In genomic region chrX:71378435-71378834, GRCm38 (mm10) we compare ENCODE assay signal across 12 mouse cellular contexts.
"Had no signal": no experiment of that assay in that cellular context is flagged by ENCODE, and none has a peak within 500 bp of the region (broad histone marks: within the 10 kb centered on the region; RNA-seq: fewer than 3 reads in every experiment).

No protein-coding gene starts in this region.

- H3K27me3 ChIP-seq: liver, embryonic 13.5 days; lung, embryonic 15.5 days; midbrain, embryonic 13.5 days; neural tube, embryonic 12.5 days had no signal

- H3K9ac ChIP-seq: limb, embryonic 12.5 days; liver, embryonic 13.5 days; liver, postnatal 0 days; lung, embryonic 15.5 days; midbrain, embryonic 13.5 days; neural tube, embryonic 12.5 days had no signal

- H3K4me2 ChIP-seq: limb, embryonic 12.5 days; liver, embryonic 13.5 days; lung, embryonic 15.5 days; midbrain, embryonic 13.5 days; neural tube, embryonic 12.5 days had no signal

- DNase-seq: kidney, adult 2 months; kidney, postnatal 4 days; liver; liver, embryonic 13.5 days; liver, postnatal 0 days; lung, postnatal 14 days had no signal

- H3K36me3 ChIP-seq: limb, embryonic 12.5 days; liver, embryonic 13.5 days; lung, embryonic 15.5 days; midbrain, embryonic 13.5 days; neural tube, embryonic 12.5 days had no signal

- H3K27ac ChIP-seq: layer of hippocampus, adult 2 months; limb, embryonic 12.5 days; liver, embryonic 13.5 days; lung, embryonic 15.5 days; macrophage; midbrain, embryonic 13.5 days; neural tube, embryonic 12.5 days had no signal

- H3K9me3 ChIP-seq: limb, embryonic 12.5 days; liver, embryonic 13.5 days; lung, embryonic 15.5 days; midbrain, embryonic 13.5 days; neural tube, embryonic 12.5 days had no signal

- H3K4me1 ChIP-seq: limb, embryonic 12.5 days; liver, embryonic 13.5 days; lung, embryonic 15.5 days; midbrain, embryonic 13.5 days; neural tube, embryonic 12.5 days had no signal

- ATAC-seq: liver, postnatal 0 days; midbrain, embryonic 13.5 days had no signal

- H3K4me3 ChIP-seq: layer of hippocampus, adult 2 months; limb, embryonic 12.5 days; liver, embryonic 13.5 days; lung, embryonic 15.5 days; midbrain, embryonic 13.5 days; neural tube, embryonic 12.5 days had no signal
